Mouse (Mus musculus) intestine, embryonic 15.5 days (tissue): ENCODE measurements around the gene Ugt1a9. TPM values are rescaled to one million over a fixed set of nuclear protein-coding genes. Genes with fewer than 3 reads are reported as not detected.

ENCODE experiments used
- ATAC-seq: fragments of 200-750 bp; cut with Nextera tagmentation; 2 replicates; pipeline ENCODE4 v1.8.0; 2017; ENCODE audit warnings: moderate TSS enrichment, moderate library complexity
- H3K27ac ChIP-seq: fragments of 300-500 bp; sonication (generic); 2 replicates; pipeline ENCODE4 v1.5.1; 2015; ENCODE audit warnings: mild to moderate bottlenecking, inconsistent platforms
- H3K27me3 ChIP-seq: fragments of 300-500 bp; sonication (generic); replicated peaks from 2 replicates; pipeline ENCODE4 v1.6.1; 2015; ENCODE audit warnings: inconsistent platforms
- H3K36me3 ChIP-seq: fragments of 300-500 bp; sonication (generic); 2 replicates; pipeline ENCODE4 v1.6.1; 2015; ENCODE audit warnings: inconsistent platforms
- H3K4me1 ChIP-seq: fragments of 300-500 bp; sonication (generic); replicated peaks from 2 replicates; pipeline ENCODE4 v1.6.1; 2015; ENCODE audit warnings: inconsistent platforms
- H3K4me2 ChIP-seq: fragments of 300-500 bp; sonication (generic); replicated peaks from 2 replicates; pipeline ENCODE4 v1.6.1; 2015; ENCODE audit warnings: mild to moderate bottlenecking, inconsistent platforms
- H3K4me3 ChIP-seq: fragments of 300-500 bp; sonication (generic); replicated peaks from 2 replicates; pipeline ENCODE4 v1.5.1; 2015; ENCODE audit warnings: inconsistent platforms
- H3K9ac ChIP-seq: fragments of 300-500 bp; sonication (generic); 2 replicates; pipeline ENCODE4 v1.6.1; 2015; ENCODE audit warnings: inconsistent platforms
- H3K9me3 ChIP-seq: fragments of 300-500 bp; sonication (generic); 2 replicates; pipeline ENCODE4 v1.6.1; 2016; ENCODE audit warnings: inconsistent platforms
- WGBS: fragments of 180-500 bp; shearing (Covaris S2); methylation state at CpG from one replicate; pipeline ENCODE4 v1.1.7; 2015; 5-methylcytosine and 5-hydroxymethylcytosine counted together
- polyA plus RNA-seq: library from polyadenylated mRNA; unstranded; fragments of >200 nt; fragmentation: Nextera tagmentation; extraction: Ambion mirVana; gene quantifications from 2 replicates; pipeline ENCODE4 v1.2.1, GENCODE M21; 2015

The Ugt1a9 gene
- polyA plus RNA-seq, 1 experiment from 2014 or later: 5.6 TPM

GRCm38 (mm10) chr1:88253540-88253939 lies 182.9 kb downstream of the Ugt1a9 start:
- 71% methylated on average over 6 of the region's 6 CpGs for WGBS
- no peak overlapping the region for H3K4me2 ChIP-seq
- H3K27ac ChIP-seq: no peak overlapping the region
- H3K4me3 ChIP-seq: no peak overlapping the region
- H3K36me3 ChIP-seq: no peaks in the 10 kb centered on the region
- H3K9me3 ChIP-seq: 0 out of 2 replicates have a peak, but pooled peaks cover 9% of the 10 kb centered on the region
- ATAC-seq: peak; percentile 36
- no peaks in the 10 kb centered on the region for H3K27me3 ChIP-seq
- H3K4me1 ChIP-seq: no peaks in the 10 kb centered on the region
- no peak overlapping the region for H3K9ac ChIP-seq

- H3K9me3 ChIP-seq: 0 out of 2 replicates have a peak, but pooled peaks cover 9% of the 10 kb centered on the region
- no peaks in the 10 kb centered on the region for H3K27me3 ChIP-seq
- 0 out of 2 replicates have a peak, but pooled peaks cover 1% of the 10 kb centered on the region for H3K36me3 ChIP-seq
- no peak overlapping the region for H3K27ac ChIP-seq
- no peak overlapping the region for H3K9ac ChIP-seq
- H3K4me2 ChIP-seq: no peak overlapping the region
- WGBS: 84% methylated on average over 12 of the region's 12 CpGs
- H3K4me3 ChIP-seq: no peak overlapping the region
- no peak for ATAC-seq
- H3K4me1 ChIP-seq: 0 out of 2 replicates have a peak, but pooled peaks cover 8% of the 10 kb centered on the region
Measured at GRCm38 (mm10) chr1:88254793-88255465, 184.3 kb downstream of the Ugt1a9 start.

GRCm38 (mm10) chr1:88255466-88255857 lies 184.9 kb downstream of the Ugt1a9 start:
- H3K4me1 ChIP-seq: peaks cover 12% of the 10 kb centered on the region; the same call in 1 of the 2 replicates
- peaks cover 6% of the 10 kb centered on the region for H3K36me3 ChIP-seq
- no peak overlapping the region for H3K27ac ChIP-seq
- WGBS: 51% methylated on average over 2 of the region's 2 CpGs
- no peak overlapping the region for H3K4me3 ChIP-seq
- no peak overlapping the region for H3K4me2 ChIP-seq
- no peak for ATAC-seq
- H3K9ac ChIP-seq: no peak overlapping the region
- H3K27me3 ChIP-seq: no peaks in the 10 kb centered on the region
- 0 out of 2 replicates have a peak, but pooled peaks cover 9% of the 10 kb centered on the region for H3K9me3 ChIP-seq

- no peak overlapping the region for H3K27ac ChIP-seq
- 79% methylated on average over 13 of the region's 13 CpGs for WGBS
- H3K36me3 ChIP-seq: peaks cover 14% of the 10 kb centered on the region
- ATAC-seq: no peak
- H3K4me2 ChIP-seq: no peak overlapping the region
- H3K9me3 ChIP-seq: 0 out of 2 replicates have a peak, but pooled peaks cover 9% of the 10 kb centered on the region
- no peak overlapping the region for H3K9ac ChIP-seq
- no peak overlapping the region for H3K4me3 ChIP-seq
- peaks cover 12% of the 10 kb centered on the region; the same call in 1 of the 2 replicates for H3K4me1 ChIP-seq
- no peaks in the 10 kb centered on the region for H3K27me3 ChIP-seq
Measured at GRCm38 (mm10) chr1:88255989-88256754, 185.6 kb downstream of the Ugt1a9 start.

GRCm38 (mm10) chr1:88256886-88257663 lies 186.5 kb downstream of the Ugt1a9 start:
- 77% methylated on average over 10 of the region's 10 CpGs for WGBS
- H3K27ac ChIP-seq: no peak overlapping the region
- no peak overlapping the region for H3K4me3 ChIP-seq
- no peak for ATAC-seq
- H3K36me3 ChIP-seq: peaks cover 21% of the 10 kb centered on the region
- H3K4me1 ChIP-seq: peaks cover 12% of the 10 kb centered on the region; the same call in 1 of the 2 replicates
- H3K4me2 ChIP-seq: no peak overlapping the region
- H3K27me3 ChIP-seq: no peaks in the 10 kb centered on the region
- H3K9ac ChIP-seq: no peak overlapping the region
- H3K9me3 ChIP-seq: 0 out of 2 replicates have a peak, but pooled peaks cover 9% of the 10 kb centered on the region

- H3K4me3 ChIP-seq: no peak overlapping the region
- peaks cover 26% of the 10 kb centered on the region for H3K36me3 ChIP-seq
- no peaks in the 10 kb centered on the region for H3K27me3 ChIP-seq
- H3K27ac ChIP-seq: no peak overlapping the region
- H3K9ac ChIP-seq: no peak overlapping the region
- H3K9me3 ChIP-seq: 0 out of 2 replicates have a peak, but pooled peaks cover 9% of the 10 kb centered on the region
- no peak for ATAC-seq
- H3K4me2 ChIP-seq: no peak overlapping the region
- WGBS: 80% methylated on average over 6 of the region's 6 CpGs
- H3K4me1 ChIP-seq: peaks cover 15% of the 10 kb centered on the region; the same call in 1 of the 2 replicates
Measured at GRCm38 (mm10) chr1:88257681-88258080, 187.1 kb downstream of the Ugt1a9 start.

GRCm38 (mm10) chr1:88258361-88258760 lies 187.8 kb downstream of the Ugt1a9 start:
- Histone ChIP-seq H3K9me3 (0 out of 2 replicates have a peak, but pooled peaks cover 9% of the 10 kb centered on the region), H3K36me3 (peaks cover 33% of the 10 kb centered on the region), H3K4me3 (no peak overlapping the region), H3K27me3 (no peaks in the 10 kb centered on the region), H3K4me2 (no peak overlapping the region), H3K27ac (no peak overlapping the region), H3K4me1 (peaks cover 15% of the 10 kb centered on the region; the same call in 1 of the 2 replicates), H3K9ac (no peak overlapping the region)
- no peak for ATAC-seq
- WGBS: 70% methylated on average over 6 of the region's 6 CpGs

GRCm38 (mm10) chr1:88258881-88259642 lies 188.5 kb downstream of the Ugt1a9 start:
- 71% methylated on average over 8 of the region's 8 CpGs for WGBS
- Histone ChIP-seq H3K27me3 (no peaks in the 10 kb centered on the region), H3K9ac (no peak overlapping the region), H3K27ac (no peak overlapping the region), H3K36me3 (peaks cover 40% of the 10 kb centered on the region), H3K4me3 (no peak overlapping the region), H3K4me1 (peaks cover 15% of the 10 kb centered on the region; the same call in 1 of the 2 replicates), H3K9me3 (0 out of 2 replicates have a peak, but pooled peaks cover 9% of the 10 kb centered on the region), H3K4me2 (no peak overlapping the region)
- peak; percentile 4; the same call in 1 of the 2 replicates for ATAC-seq

GRCm38 (mm10) chr1:88259643-88260024 lies 189.0 kb downstream of the Ugt1a9 start:
- Histone ChIP-seq H3K27ac (no peak overlapping the region), H3K27me3 (no peaks in the 10 kb centered on the region), H3K9ac (no peak overlapping the region), H3K36me3 (peaks cover 45% of the 10 kb centered on the region), H3K4me1 (peaks cover 15% of the 10 kb centered on the region; the same call in 1 of the 2 replicates), H3K4me3 (no peak overlapping the region), H3K9me3 (0 out of 2 replicates have a peak, but pooled peaks cover 9% of the 10 kb centered on the region), H3K4me2 (no peak overlapping the region)
- peak; percentile 5; the same call in 1 of the 2 replicates for ATAC-seq
- 76% methylated on average over 4 of the region's 4 CpGs for WGBS

- Histone ChIP-seq H3K27ac (no peak overlapping the region), H3K4me2 (no peak overlapping the region), H3K9ac (no peak overlapping the region), H3K36me3 (peaks cover 50% of the 10 kb centered on the region), H3K4me1 (peaks cover 15% of the 10 kb centered on the region; the same call in 1 of the 2 replicates), H3K4me3 (no peak overlapping the region), H3K9me3 (0 out of 2 replicates have a peak, but pooled peaks cover 7% of the 10 kb centered on the region), H3K27me3 (no peaks in the 10 kb centered on the region)
- peak; percentile 48 for ATAC-seq
- 79% methylated on average over 6 of the region's 6 CpGs for WGBS
Measured at GRCm38 (mm10) chr1:88260114-88260513, 189.5 kb downstream of the Ugt1a9 start.
